ENCODE assay signal across 19 mouse cellular contexts in the genomic region with DNA sequence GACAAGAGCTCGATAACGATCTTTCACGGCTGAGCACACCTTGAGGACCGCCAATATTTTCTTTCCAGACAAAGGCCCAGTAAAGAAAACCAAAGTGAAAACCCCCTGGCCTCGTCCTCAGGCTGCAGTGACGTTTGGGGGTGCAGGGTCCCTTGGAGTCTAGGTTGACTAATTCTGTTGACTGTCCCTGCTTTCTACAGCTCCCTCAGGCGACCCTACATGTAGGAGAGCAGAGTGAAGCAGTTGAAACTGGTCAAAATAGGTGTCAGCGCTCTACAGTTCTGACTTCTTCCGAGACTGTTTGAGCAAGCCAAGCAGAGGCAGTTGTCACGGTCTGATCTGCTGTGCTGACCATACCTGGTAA.
DNase-seq lines count a peak whose midpoint lies in the region; ATAC-seq and TF ChIP-seq lines count a peak whose summit lies in the region.
"Had no signal": no experiment of that assay in that cellular context is flagged by ENCODE, and none has a peak within 500 bp of the region (broad histone marks: within the 10 kb centered on the region; RNA-seq: fewer than 3 reads in every experiment).

No protein-coding gene starts in this region.

- peak overlapping the region; percentile 1; the same call in 1 of the 2 replicates for H3K27ac ChIP-seq in heart, embryonic 15.5 days
- H3K27ac ChIP-seq in kidney, postnatal 0 days: peak overlapping the region; percentile 34; the same call in 1 of the 2 replicates
- no peak overlapping the region for H3K27ac ChIP-seq in midbrain, embryonic 11.5 days (ENCODE audit: low read depth, low read length)
- no peak overlapping the region for H3K27ac ChIP-seq in midbrain, embryonic 10.5 days (replicated peaks)
- H3K27ac ChIP-seq: embryonic facial prominence, embryonic 15.5 days; hindbrain, postnatal 0 days; left cerebral cortex, adult 2 months; liver, embryonic 13.5 days; midbrain, embryonic 12.5 days; neural tube, embryonic 15.5 days had no signal

- H3K36me3 ChIP-seq in heart, embryonic 15.5 days: no peaks in the 10 kb centered on the region; the same call in 1 of the 2 replicates
- no peaks in the 10 kb centered on the region for H3K36me3 ChIP-seq in kidney, postnatal 0 days (ENCODE audit: insufficient read depth, low read length)
- H3K36me3 ChIP-seq in midbrain, embryonic 11.5 days (ENCODE audit: control insufficient read depth, insufficient read depth, low read length): no peaks in the 10 kb centered on the region
- no peaks in the 10 kb centered on the region for H3K36me3 ChIP-seq in midbrain, embryonic 10.5 days
- H3K36me3 ChIP-seq: embryonic facial prominence, embryonic 15.5 days; G1E; liver, embryonic 13.5 days; midbrain, embryonic 12.5 days; neural tube, embryonic 15.5 days had no signal

- no peak for TF ChIP-seq CTCF in kidney, postnatal 0 days (IDR thresholded peaks at IDR 0.05; ENCODE audit: low read depth)

- H3K9me3 ChIP-seq in heart, embryonic 15.5 days (replicated peaks): no peaks in the 10 kb centered on the region
- H3K9me3 ChIP-seq in kidney, postnatal 0 days (replicated peaks; ENCODE audit: low read length): no peaks in the 10 kb centered on the region
- no peaks in the 10 kb centered on the region for H3K9me3 ChIP-seq in midbrain, embryonic 11.5 days (ENCODE audit: control insufficient read depth, low read length)
- no peaks in the 10 kb centered on the region for H3K9me3 ChIP-seq in midbrain, embryonic 10.5 days (replicated peaks)
- H3K9me3 ChIP-seq: embryonic facial prominence, embryonic 15.5 days; G1E; liver, embryonic 13.5 days; midbrain, embryonic 12.5 days; neural tube, embryonic 15.5 days had no signal

- 69% methylated on average over 10 of the region's 10 CpGs for WGBS in heart, embryonic 15.5 days
- 54% methylated on average over 10 of the region's 10 CpGs for whole genome bisulfite sequencing in kidney, postnatal 0 days
- 85% methylated on average over 10 of the region's 10 CpGs for WGBS in midbrain, embryonic 11.5 days
- WGBS in midbrain, embryonic 10.5 days: 84% methylated on average over 10 of the region's 10 CpGs

- H3K4me2 ChIP-seq in heart, embryonic 15.5 days: no peak overlapping the region
- no peak overlapping the region for H3K4me2 ChIP-seq in kidney, postnatal 0 days (ENCODE audit: low read length)
- no peak overlapping the region for H3K4me2 ChIP-seq in midbrain, embryonic 11.5 days
- H3K4me2 ChIP-seq: embryonic facial prominence, embryonic 15.5 days; liver, embryonic 13.5 days; midbrain, embryonic 12.5 days; neural tube, embryonic 15.5 days had no signal

- H3K4me1 ChIP-seq in heart, embryonic 15.5 days (replicated peaks): peaks cover 6% of the 10 kb centered on the region
- H3K4me1 ChIP-seq in kidney, postnatal 0 days (replicated peaks; ENCODE audit: insufficient read depth, low read length): 0 out of 2 replicates have a peak, but pooled peaks cover 6% of the 10 kb centered on the region
- no peaks in the 10 kb centered on the region for H3K4me1 ChIP-seq in midbrain, embryonic 11.5 days (ENCODE audit: control insufficient read depth, insufficient read depth, low read length)
- no peaks in the 10 kb centered on the region for H3K4me1 ChIP-seq in midbrain, embryonic 10.5 days
- H3K4me1 ChIP-seq: embryonic facial prominence, embryonic 15.5 days; liver, embryonic 13.5 days; midbrain, embryonic 12.5 days; neural tube, embryonic 15.5 days had no signal

- no peak overlapping the region for H3K4me3 ChIP-seq in heart, embryonic 15.5 days
- H3K4me3 ChIP-seq in kidney, postnatal 0 days (replicated peaks; ENCODE audit: low read depth, low read length): no peak overlapping the region
- H3K4me3 ChIP-seq in midbrain, embryonic 11.5 days (ENCODE audit: low read depth, low read length): no peak overlapping the region
- no peak overlapping the region for H3K4me3 ChIP-seq in midbrain, embryonic 10.5 days
- H3K4me3 ChIP-seq: embryonic facial prominence, embryonic 15.5 days; left cerebral cortex, adult 2 months; liver, embryonic 13.5 days; midbrain, embryonic 12.5 days; neural tube, embryonic 15.5 days had no signal

- H3K9ac ChIP-seq in heart, embryonic 15.5 days: no peak overlapping the region
- no peak overlapping the region for H3K9ac ChIP-seq in kidney, postnatal 0 days (ENCODE audit: low read depth, low read length)
- H3K9ac ChIP-seq in midbrain, embryonic 11.5 days (ENCODE audit: low read length): no peak overlapping the region
- H3K9ac ChIP-seq: embryonic facial prominence, embryonic 15.5 days; liver, embryonic 13.5 days; midbrain, embryonic 12.5 days; neural tube, embryonic 15.5 days had no signal

- no peak for ATAC-seq in heart, embryonic 15.5 days (replicated peaks; ENCODE audit: insufficient number of reproducible peaks, insufficient read depth, low FRiP score, low read depth)
- no peak; the same call in 1 of the 2 replicates for ATAC-seq in kidney, postnatal 0 days (replicated peaks; ENCODE audit: low FRiP score, low read depth)
- no peak for ATAC-seq in midbrain, embryonic 11.5 days (ENCODE audit: low FRiP score)
- ATAC-seq: forebrain, embryonic 14.5 days; hindbrain, postnatal 0 days had no signal

- DNase-seq in heart, adult 11 months: no peak
- DNase-seq in kidney, postnatal 0 days (ENCODE audit: low spot score): no peak
- DNase-seq in kidney, postnatal 14 days: no peak
- peak; percentile 80 for DNase-seq in midbrain, embryonic 11.5 days (ENCODE audit: low spot score, missing footprints)
- DNase-seq in midbrain, embryonic 10.5 days (ENCODE audit: low spot score): no peak
- no peak for DNase-seq in spleen, postnatal 4 days (ENCODE audit: low spot score in 2 of 2)
- DNase-seq: adrenal gland, adult 2 months; cerebellum, adult 11 months; cerebellum, adult 9-11 months; kidney, adult 18-20 months; liver, embryonic 13.5 days had no signal

- no peaks in the 10 kb centered on the region for H3K27me3 ChIP-seq in heart, embryonic 15.5 days
- H3K27me3 ChIP-seq in kidney, postnatal 0 days (ENCODE audit: insufficient read depth, low read length): no peaks in the 10 kb centered on the region
- no peaks in the 10 kb centered on the region for H3K27me3 ChIP-seq in midbrain, embryonic 11.5 days (ENCODE audit: control insufficient read depth, insufficient read depth, low read length)
- H3K27me3 ChIP-seq in midbrain, embryonic 10.5 days (ENCODE audit: low read depth, poor library complexity, severe bottlenecking): no peaks in the 10 kb centered on the region
- H3K27me3 ChIP-seq: embryonic facial prominence, embryonic 15.5 days; liver, embryonic 13.5 days; midbrain, embryonic 12.5 days; neural tube, embryonic 15.5 days had no signal

Comparison
In these comparisons a context has a peak if more than half of its experiments do, and no peak if none do; other contexts are left out.
1. H3K27ac ChIP-seq: peak in heart, embryonic 15.5 days (single experiment) and kidney, postnatal 0 days (single experiment); none in midbrain, embryonic 11.5 days (single experiment) and midbrain, embryonic 10.5 days (single experiment).